Mouse (Mus musculus) embryonic facial prominence, embryonic 15.5 days (tissue): Measurements from ENCODE around the gene Sco1. TPM values are rescaled to one million over a fixed set of nuclear protein-coding genes. Genes with fewer than 3 reads are reported as not detected.

Experiments
- microRNA-seq: library from miRNA; unstranded; fragments of <30 nt; microRNA quantifications from one replicate; pipeline ENCODE4, GENCODE M21; 2016; ENCODE audit warnings: borderline number of aligned reads
- polyA plus RNA-seq: library from polyadenylated mRNA; unstranded; fragments of >200 nt; fragmentation: Nextera tagmentation; extraction: Ambion mirVana; gene quantifications from 2 replicates; pipeline ENCODE4 v1.2.1, GENCODE M21; 2015

Sco1 gene
- polyA plus RNA-seq, 1 experiment from 2014 or later = 17.0 TPM

Small RNAs within 50 kb of the gene (microRNA-seq; reads per million reads assigned to microRNA genes)
- 0.52 reads per million for gene Mir6923

Other genes with a start within 250 kb of the Sco1 start
- gene Pirt, start 140.7 kb upstream of the Sco1 start, polyA plus RNA-seq = 1.1 and 1.6 TPM in 2 replicates
- 0.21 and 0.37 TPM in 2 replicates for gene Tmem238l, start 96.0 kb upstream of the Sco1 start, polyA plus RNA-seq
- 1.9 and 2.2 TPM in 2 replicates for gene Tmem220, start 27.5 kb upstream of the Sco1 start, polyA plus RNA-seq
- 33.9 and 35.4 TPM in 2 replicates for gene Adprm, start 76 bp upstream of the Sco1 start, polyA plus RNA-seq
- gene Myh3, start 25.6 kb downstream of the Sco1 start, polyA plus RNA-seq = 150 and 219 TPM in 2 replicates
- 0.24 and 0.44 TPM in 2 replicates for gene Myh2, start 118.4 kb downstream of the Sco1 start, polyA plus RNA-seq
- 0.75 and 1.0 TPM in 2 replicates for gene Myh1, start 147.4 kb downstream of the Sco1 start, polyA plus RNA-seq
- gene Myh4, start 185.4 kb downstream of the Sco1 start, polyA plus RNA-seq = 0.18 and 0.20 TPM in 2 replicates
- gene Myh8, start 224.5 kb downstream of the Sco1 start, polyA plus RNA-seq = 55.8 and 79.6 TPM in 2 replicates